Mouse (Mus musculus) mature B cell (primary cell): ENCODE measurements around the gene Dyrk4.

Experiments
- in situ Hi-C: fragments of 300-500 bp; cut with MboI; formaldehyde crosslinking; loops from 2 replicates; pipeline ENCODE4 v1.14.3; 2019

Dyrk4 gene

DNA sequence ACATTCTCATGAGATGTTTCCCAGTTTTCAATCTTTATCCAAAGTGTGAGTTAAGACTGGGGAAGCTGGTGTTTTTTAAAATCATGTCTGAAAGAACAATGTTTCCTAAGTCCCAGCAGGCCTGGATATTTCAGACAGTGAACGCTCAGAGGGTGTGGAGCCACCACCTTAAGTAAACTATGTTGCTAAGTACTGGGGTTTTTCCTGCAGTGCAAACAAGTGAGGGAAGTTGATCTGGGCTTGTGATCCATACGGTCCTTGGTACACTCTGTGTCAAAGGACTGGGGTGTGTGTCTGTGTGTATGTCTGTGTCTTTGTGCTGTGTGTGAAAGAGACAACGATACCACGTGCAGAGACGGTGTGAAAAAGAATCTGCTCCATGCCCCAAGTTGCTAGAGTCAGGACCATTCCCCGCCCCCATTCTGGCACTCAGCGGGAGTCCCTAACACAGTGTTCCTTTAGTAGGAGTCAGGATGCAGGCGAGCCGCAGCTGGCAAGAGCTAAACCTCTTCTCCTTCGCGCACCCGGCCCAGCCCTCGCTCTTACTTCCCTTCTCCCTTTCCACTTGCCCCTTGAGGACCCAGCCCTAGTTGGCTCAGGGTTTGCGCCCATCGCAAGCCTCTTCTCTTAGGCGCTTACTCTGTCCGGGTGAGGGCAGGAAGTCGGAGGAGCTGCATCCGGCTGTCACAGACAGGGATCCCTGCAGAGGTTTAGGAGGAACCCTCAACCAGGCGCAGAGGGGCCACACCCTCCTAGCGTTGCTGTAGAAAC, at the start of gene Dyrk4:
TSS of gene Dyrk4 (minus strand) at position 729 of the 771 bp plus-strand sequence.
- in situ Hi-C loops: no loop called here

DNA sequence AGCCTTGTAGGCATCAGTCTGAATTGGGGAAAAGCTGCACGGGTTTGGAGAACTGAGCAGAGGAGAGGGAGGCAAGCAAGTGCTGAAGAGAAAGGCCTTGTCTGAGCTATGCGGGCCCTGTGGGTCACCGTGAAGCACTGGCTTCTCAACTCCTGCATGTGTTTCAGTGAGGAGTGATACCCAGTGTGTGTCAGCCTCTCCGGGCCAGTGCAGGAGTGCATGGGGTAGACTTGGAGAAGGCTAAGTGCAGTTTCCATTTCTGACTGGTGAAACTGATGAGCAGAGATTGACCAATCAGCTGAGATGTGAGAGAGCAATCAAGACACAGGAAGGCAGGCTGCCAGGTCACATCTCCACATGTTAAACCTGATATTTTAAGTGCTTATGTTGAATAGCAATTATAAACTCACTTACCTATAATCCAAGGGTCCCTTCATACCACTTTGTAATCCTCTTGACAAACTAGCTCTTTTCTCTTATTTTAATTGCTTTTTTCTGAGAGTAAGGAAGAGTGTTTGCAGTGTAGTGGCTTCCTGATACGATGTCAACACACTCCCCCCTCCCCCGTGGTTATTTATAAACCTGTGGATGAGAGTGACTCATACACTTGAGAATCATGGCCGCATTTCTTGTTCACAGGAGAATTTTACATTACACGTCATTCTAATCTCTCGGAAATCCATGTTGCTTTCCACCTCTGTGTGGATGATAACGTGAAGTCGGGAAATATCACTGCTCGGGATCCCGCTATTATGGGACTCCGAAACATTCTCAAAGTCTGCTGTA, 44.8 kb upstream of the Dyrk4 start:
- in situ Hi-C loops: no loop called here

DNA sequence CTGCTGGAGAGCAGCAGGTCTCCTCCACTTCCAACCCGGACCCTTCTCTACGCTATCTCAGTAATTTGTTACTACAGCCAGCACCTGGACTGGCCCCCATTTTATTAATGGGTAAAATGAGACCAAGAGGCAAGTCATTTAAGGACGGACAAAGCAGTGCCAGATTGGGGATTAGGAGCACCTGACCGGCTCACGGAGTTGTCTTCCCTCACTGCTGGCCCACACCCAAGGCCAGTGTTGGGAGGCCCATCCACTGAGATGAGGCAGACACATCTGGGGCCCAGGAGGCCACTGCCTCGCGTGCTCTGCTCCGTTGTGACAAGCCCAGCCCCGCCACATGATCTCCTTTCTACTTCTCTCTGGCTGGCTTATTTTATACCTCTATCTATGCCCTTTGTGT, 41.8 kb upstream of the Dyrk4 start:
- in situ Hi-C loops: no loop called here

DNA sequence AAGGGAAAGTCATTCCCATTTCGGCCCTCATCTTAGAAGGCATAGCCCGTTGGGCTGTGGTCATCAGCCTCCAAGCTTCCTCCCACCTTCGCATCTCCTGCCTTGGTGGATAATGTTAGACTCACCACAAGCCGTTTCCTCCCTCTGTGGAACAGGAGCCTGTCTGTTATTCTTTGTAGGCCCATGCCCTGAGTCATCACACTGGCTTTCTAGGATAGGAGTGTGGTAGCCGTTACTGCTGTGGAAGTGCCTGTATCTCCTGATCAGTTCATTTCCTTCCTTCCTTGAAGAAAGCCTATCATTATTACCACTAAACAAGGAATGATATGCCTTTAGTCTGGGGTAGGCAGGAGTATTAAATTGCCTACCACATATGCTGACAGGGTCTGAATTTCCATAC, 41.1 kb upstream of the Dyrk4 start:
- in situ Hi-C loops: no loop called here

DNA sequence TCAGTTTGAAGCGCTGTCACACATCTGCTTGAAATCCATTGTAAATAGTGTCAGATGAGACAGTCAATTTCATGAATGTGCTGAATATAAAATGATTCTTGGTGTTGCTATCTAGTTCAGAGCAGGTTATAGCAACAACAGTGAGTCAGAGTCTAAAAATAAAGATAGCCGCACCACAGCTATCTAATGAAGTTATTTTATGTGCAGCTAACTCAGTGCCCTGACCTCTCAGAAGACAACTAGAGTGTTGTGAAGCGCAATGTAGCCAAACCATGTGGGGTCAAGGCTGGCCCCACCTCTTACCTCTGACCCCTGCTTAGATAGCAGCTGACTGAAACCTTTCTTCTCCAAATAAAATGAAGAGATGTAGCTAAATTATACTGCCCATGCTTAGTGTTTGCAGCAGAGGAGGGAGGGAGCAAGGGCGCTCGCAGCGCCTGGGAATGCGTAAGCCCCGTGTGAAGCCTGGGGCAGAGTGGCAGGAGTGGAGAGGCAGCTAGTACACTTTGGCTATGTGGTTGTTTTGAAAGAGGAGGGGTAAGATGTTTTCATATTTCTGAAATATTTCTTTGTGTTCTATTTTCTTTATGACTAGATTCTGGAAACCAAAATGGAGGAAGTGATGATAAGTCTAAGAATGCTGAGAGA, 39.9 kb upstream of the Dyrk4 start:
- in situ Hi-C loops: no loop called here

DNA sequence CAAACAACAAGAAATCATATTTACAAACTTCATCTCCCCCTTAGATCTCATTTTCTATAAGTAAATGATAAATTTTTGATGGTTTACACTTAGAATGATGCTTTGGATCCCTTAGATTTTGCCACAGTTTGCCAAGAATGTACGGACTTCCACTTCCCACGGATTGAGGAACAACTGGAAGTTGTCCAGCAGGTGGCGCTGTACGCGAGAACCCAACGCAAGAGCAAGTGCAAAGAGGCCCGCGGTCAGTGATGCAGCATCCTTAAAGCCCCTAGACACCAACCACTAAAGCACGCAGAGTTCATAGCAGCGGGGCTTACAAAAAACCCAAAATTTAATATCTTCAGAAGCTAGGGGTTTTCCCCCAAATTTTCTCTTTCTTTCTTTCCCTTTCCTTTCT, 34.1 kb upstream of the Dyrk4 start:
- in situ Hi-C loops: no loop called here

DNA sequence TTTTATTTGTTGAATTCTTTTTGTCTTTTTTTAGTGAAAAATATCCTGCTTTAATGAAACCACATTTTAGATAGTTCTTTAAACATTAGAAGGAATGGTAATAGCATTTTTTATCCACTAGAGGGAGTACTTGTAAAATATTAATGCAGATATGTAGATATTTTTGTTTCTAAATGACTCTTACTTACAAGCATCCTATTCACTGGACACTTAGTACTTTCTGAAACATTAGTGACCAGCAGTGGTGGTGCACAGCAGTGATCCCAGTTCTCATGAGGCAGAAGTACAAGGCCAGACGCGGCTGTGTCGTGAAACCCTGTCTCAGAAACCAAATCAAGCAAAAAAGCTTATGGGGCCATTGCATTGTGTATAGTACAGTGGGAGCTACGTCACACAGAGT, 26.7 kb upstream of the Dyrk4 start:
- in situ Hi-C loops: loop anchor here (10.0 kb wide), 1 partner anchor 496 kb away; the partner anchor contains the start of gene Parp11

DNA sequence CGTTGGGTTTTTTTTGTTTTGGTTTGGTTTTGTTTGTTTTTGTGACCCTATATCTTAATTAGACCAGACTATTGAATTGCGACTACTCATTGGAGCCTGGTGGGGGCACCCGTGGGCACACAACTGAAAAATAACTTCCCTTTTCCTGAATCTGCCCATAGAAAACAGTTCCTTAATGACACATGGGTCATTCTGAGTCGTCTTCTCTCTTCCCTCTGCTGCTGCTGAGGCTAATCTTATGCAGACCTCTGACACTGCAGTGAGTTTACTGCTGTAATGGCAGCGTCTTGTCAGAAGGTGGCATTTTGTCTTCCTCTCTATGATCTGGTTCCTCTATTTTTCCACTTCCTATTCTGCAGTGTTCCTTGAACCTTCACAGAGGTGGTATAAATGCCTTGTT, 18.8 kb upstream of the Dyrk4 start:
- in situ Hi-C loops: loop anchor here (10.0 kb wide), 1 partner anchor 504 kb away; the partner anchor contains the start of gene Parp11

DNA sequence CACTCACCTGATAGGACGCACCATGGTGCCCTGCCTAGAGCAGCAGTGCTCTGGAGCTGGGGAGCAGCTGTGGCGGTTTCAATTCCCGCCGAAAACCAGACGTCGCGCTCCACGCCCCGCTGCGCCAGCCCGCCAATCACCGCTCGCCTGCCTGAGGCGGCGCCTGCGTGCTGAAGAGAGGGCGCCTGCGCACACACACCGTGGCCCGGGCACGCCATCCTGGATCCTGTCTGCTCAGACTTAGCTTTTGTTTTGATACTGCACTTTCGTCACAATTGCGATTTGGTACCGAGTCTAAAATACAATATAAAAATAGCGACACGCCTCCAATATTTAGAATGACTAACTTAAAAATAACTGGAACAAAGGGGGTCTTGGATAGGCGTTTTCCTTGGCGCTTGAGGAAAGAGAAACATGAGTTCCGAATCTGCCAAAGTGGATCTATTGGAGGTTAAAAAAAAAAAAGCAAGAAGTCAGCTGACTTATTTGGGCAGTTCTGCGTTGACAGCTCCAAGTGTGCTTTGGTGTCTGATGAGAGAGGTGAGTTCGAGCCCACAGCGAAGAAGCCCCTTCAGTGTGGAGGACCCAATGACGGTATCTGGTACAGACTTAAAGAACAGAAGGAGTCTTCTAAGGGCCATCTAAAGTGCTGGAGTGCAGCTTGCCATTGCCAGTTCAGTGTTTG, 18.0 kb upstream of the Dyrk4 start, which contains the start of the genes Rad51ap1 and D6Wsu163e:
TSS of gene Rad51ap1 (minus strand) at position 101 of the 685 bp plus-strand sequence.
TSS of gene D6Wsu163e (plus strand) at position 476 of the 685 bp plus-strand sequence.
- in situ Hi-C loops: loop anchor here (10.0 kb wide), 1 partner anchor 505 kb away; the partner anchor contains the start of gene Parp11

DNA sequence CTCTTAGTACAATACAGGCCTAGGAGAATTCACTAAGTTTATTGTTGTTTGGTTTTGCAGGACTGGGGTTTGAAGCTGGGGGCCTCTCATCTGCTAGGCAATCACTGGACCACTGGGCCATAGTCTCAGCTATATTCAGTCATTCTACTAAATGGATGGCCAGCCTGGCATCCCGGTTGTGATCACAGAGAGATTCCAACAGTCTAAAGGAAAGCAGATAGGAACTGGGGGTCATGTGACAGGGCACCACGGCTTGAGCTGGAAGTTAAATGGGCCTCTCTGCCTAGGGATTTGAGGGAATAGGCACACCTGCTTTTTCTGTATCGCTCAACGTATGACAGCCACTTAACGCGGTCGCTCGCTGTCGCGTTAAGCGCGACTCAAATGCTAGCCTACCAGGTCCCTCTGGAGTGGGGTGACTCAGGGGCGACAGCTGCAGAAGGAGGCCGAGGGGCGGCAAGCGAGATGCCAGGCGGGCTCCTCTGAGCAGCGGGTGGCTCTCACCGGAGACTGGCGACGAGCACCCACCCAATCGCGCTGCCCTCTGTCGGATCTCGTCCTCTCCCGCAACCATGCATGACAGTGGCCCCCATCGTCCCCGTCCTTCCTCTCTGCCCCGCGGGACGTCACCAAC, 17.3 kb upstream of the Dyrk4 start:
- in situ Hi-C loops: no loop called here

DNA sequence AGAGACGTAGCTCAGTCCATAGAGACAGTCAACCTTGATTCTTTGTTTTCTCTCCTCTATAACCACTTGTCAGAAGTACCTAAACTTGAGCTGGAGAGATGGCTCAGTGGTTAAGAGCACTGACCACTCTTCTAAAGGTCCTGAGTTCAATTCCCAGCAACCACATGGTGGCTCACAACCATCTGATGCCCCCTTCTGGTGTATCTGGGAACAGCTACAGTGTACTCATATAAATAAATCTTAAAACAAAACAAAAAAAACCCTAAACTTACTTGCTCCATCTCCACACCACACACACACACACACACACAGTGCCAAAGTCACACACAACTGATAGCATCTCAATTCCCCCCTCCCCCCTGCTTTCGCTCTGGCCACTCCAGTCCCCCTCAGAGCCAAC, 16.4 kb upstream of the Dyrk4 start:
- in situ Hi-C loops: no loop called here

DNA sequence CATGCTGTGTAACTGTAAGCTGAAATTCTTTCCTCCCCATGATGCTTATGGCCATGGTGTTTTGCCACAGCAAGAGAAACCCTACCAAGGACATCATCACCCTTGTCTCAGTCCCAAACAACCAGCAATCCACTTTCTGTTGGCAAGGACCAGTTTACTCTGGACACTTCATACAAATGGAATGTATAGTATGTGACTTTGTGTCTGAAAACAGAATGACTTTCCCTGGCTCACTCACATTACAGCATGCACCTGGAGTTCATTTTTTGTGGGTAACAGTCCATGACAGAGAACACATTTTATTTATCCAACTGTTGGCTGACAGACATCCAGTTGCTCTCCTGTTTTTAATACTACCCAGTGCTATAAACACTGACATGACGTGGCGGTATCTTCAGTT, 11.3 kb upstream of the Dyrk4 start:
- in situ Hi-C loops: no loop called here

DNA sequence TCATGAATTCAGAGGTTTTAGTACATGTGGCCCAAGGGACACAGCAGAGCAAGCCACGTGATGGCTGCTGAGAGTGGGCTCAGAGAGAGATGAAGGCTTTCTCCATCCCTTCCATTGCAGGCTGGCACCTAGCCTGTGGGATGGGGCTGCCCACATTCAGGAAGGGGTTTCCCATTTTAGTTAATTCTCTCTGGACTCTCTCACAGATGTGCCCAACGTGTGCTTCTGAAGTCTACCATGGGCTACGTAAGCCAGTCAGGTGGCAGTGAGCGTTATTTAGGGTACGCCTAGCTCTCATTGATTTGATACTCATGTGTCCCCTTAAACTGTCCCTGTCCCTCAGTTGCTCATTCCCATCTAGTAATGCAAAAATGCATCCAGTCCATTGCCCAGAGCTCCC, 6.7 kb downstream of the Dyrk4 start:
- in situ Hi-C loops: no loop called here

DNA sequence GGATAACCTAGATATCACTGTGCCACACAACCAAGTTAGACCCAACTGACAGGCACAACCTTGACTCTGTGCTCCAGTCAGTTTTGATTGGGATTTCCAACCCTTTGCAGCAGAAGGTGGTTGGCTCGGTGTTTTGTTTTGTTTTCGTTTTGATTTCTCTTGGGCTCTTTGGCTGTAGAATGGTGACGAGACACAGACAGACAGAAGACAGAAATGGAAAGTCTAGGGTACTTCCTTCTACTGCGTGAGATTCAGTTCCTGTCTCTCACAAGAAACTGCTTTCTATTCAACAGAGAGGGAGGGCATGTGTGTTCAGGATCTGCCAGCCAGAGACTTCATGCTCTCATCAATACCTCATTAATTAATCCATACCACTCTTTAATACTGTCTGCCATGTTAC, 10.9 kb downstream of the Dyrk4 start:
- in situ Hi-C loops: no loop called here

DNA sequence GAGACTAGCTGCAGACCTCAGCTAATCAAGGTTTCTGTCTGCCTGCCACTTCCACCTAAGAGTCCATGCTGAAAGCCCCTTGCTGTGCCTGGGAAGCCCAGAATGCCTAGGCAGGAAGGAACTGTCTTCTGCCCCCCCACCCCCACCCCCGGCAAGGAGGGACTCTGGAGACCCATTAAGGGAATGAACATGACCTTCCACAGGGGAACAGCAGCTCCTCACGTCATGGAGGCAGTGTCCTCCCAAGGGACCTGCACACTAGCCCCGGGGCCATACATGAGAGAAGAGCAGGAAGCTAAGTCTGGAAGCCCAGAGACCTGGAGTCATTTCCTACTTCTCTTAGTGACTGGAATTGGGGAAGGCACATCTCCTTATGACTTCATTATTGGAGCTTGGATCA, 13.8 kb downstream of the Dyrk4 start:
- in situ Hi-C loops: no loop called here

DNA sequence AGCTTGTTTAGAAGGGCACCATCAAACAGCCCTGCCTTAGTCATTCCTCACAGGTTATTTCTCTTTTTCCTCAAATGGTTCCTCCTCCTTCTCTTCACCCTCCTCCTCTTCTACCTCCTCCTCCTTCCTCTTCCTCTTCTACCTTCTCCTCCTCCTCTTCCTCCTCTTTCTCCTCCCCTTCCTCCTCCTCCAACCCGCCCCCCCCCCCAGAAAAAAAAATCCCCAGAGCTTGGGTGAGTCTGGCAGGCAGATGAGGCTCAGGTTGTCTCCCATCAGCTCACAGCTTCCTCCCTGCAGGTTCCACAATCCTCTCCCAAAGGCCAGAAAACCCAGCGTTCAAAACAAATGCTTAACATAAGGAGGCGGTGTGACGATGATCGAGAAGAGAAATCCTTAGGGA, 14.3 kb downstream of the Dyrk4 start:
- in situ Hi-C loops: no loop called here

DNA sequence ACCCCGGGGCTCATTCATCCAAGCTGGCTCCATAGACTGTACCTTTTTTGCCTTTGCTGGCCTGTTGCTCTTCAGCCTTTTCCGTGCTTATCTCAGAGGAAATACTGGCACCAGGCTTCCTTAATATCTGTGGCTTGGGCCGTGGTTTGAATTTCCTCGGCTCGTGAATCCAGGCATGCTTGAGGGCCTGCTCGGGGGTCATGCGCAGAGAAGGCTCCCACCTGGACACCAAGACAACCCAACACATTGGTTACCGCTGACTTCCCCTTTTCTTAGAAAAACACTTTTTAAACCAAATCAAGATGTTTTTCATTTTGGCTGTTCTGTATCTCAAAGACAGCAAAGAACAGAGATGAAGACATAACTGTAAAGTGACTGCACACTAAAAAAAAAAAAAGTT, 44.5 kb downstream of the Dyrk4 start:
- in situ Hi-C loops: no loop called here

DNA sequence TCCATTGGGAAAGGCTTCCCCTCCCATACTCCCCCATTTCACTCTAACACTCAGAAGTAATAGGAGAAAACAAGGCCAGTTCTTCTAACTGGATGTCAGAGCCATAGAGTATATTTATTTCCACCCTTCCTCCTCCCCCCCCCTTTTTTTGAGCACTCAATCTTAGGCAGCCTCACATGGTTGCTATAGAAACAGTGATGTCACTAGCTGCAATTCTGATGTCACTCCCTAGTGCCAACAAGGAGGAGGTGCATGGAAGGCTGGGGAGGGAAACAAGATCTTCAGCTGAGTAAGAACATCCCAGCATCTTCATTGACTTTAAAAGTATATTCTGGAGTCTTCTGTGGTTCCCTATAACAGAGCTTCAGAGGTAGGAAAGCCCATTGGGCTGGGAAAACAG, 68.8 kb downstream of the Dyrk4 start, which contains the start of gene Akap3:
TSS of gene Akap3 (plus strand) at position 218 of the 400 bp plus-strand sequence.
- in situ Hi-C loops: no loop called here

DNA sequence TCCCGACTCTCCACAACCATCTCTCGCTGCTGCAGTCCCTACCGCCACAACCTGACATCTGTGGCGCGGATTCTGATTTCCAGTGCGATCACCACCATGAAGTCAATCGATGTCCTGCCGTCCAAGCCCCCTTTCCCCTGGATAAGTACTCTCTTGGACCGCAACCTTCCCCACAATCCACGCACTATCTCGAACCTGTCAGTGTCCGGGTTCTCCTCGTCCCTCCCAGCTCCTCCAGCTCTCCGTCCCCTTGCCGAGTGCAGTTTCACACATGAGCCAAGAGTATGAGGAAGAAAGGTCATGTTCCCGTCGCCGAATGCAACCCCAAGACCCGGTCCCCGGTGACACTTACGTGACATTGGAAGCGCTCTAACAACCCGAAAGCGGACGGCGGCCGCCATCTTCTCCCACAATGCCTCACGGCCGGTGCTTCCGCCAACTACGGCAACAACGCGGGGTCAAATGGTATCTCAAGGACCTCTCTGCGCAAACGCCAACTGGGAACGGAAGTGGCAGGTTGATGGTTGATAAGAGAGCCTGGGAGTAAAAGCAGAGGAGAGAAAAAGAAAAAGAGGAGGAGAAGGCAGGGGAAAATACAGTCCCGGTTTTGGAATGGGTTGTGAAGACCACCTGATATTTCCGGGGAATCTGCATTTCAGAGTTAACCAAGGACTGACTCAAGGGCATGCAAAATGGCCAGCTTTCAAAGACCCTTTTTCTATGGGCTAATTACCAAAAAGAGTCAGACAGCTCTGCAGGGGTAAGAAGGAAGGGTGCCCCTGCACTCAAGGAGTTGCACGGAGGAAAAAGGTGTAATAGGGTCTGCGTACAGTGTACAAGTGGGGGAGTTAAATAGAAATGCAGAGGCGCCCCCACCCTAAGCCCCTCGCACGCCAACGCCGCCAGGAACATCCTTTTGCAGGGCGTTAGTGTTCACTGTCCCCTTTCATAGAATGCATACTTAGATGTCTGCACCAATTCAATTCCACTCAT, 72.6 kb downstream of the Dyrk4 start, which contains the start of gene Ndufa9:
TSS of gene Ndufa9 (minus strand) at position 425 of the 993 bp plus-strand sequence.
- in situ Hi-C loops: no loop called here

DNA sequence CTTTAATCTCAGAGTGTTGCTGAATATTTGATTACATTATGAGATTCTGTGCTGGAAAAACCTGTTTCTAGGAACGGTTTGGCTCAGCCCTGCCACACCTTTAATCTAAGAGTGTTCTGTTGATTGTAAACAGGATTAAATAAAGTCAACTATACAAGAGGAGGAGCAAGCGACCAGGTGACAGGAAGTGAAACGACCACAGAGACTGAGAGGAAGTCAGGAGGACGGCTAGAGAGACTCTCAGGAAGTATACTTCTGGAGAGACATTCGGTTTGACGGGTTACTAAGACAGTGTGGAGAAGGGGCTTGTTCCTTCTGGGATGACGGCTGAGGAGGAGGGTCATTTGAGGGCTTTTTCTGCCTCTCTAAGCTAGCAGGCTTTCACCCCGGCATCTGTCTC, 85.0 kb downstream of the Dyrk4 start:
- in situ Hi-C loops: no loop called here
